Mouse (Mus musculus) stomach, embryonic 14.5 days (tissue): ENCODE results near the gene Naa10. TPM values are rescaled to one million over a fixed set of nuclear protein-coding genes. Genes with fewer than 3 reads are reported as not detected.

Experiments used
- ATAC-seq: fragments of 200-750 bp; cut with Nextera tagmentation; 2 replicates; pipeline ENCODE4 v1.8.0; 2017; ENCODE audit warnings: low read depth, moderate TSS enrichment; ENCODE audit not compliant: insufficient number of reproducible peaks, insufficient read depth, low FRiP score
- H3K27ac ChIP-seq: fragments of 300-500 bp; sonication (generic); 2 replicates; pipeline ENCODE4 v1.5.1; 2014; ENCODE audit warnings: mild to moderate bottlenecking, low read length, moderate library complexity, mixed read lengths
- H3K27me3 ChIP-seq: fragments of 300-500 bp; sonication (generic); 2 replicates; pipeline ENCODE4 v1.6.1; 2014; ENCODE audit warnings: low read length, control low read depth, mixed read lengths; ENCODE audit not compliant: control insufficient read depth, insufficient read depth
- H3K36me3 ChIP-seq: fragments of 300-500 bp; sonication (generic); 2 replicates; pipeline ENCODE4 v1.6.1; 2014; ENCODE audit warnings: mild to moderate bottlenecking, control low read depth, low read length, moderate library complexity, mixed read lengths; ENCODE audit not compliant: control insufficient read depth, insufficient read depth
- H3K4me1 ChIP-seq: fragments of 300-500 bp; sonication (generic); 2 replicates; pipeline ENCODE4 v1.6.1; 2014; ENCODE audit warnings: low read length, control low read depth, mixed read lengths; ENCODE audit not compliant: control insufficient read depth, insufficient read depth
- H3K4me2 ChIP-seq: fragments of 300-500 bp; sonication (generic); replicated peaks from 2 replicates; pipeline ENCODE4 v1.6.1; 2014; ENCODE audit warnings: low read depth, low read length, control low read depth
- H3K4me3 ChIP-seq: fragments of 300-500 bp; sonication (generic); 2 replicates; pipeline ENCODE4 v1.5.1; 2014; ENCODE audit warnings: low read depth, low read length, control low read depth
- H3K9ac ChIP-seq: fragments of 300-500 bp; sonication (generic); replicated peaks from 2 replicates; pipeline ENCODE4 v1.6.1; 2014; ENCODE audit warnings: low read depth, mild to moderate bottlenecking, control low read depth, low read length, moderate library complexity, mixed read lengths
- H3K9me3 ChIP-seq: fragments of 300-500 bp; sonication (generic); 2 replicates; pipeline ENCODE4 v1.6.1; 2016; ENCODE audit warnings: low read depth, low read length, control low read depth; ENCODE audit not compliant: control insufficient read depth
- WGBS: fragments of 180-500 bp; shearing (Covaris S2); extraction: QIAGEN DNeasy Blood & Tissue Kit; methylation state at CpG from one replicate; pipeline ENCODE4 v1.1.7; 2014; 5-methylcytosine and 5-hydroxymethylcytosine counted together
- polyA plus RNA-seq: library from polyadenylated mRNA; unstranded; fragments of >200 nt; fragmentation: Nextera tagmentation; extraction: Ambion mirVana; gene quantifications from 2 replicates; pipeline ENCODE4 v1.2.1, GENCODE M21; 2014

Gene Naa10
- polyA plus RNA-seq, 1 experiment from 2014 or later: 137 TPM

DNA sequence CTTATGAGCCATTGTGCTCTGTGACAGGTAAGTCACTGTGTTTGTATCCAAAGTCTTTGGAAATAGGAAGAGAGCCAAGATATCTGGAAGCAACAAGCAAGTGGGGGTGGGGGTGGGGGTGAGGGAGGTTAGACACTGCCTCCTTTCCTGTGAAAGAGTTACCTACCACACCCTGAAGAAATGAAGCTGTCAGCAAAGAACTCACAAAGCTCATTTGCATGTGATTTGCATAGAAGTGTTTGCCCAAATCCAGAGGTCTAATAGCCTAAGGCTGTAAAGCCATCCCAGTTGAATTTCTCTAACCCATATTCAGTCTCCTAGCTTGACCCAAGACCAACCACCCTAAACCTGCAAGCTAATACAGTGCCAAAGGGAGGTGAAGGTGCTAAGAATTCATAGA, 11.3 kb downstream of the Naa10 start:
- Histone ChIP-seq H3K36me3 (no peaks in the 10 kb centered on the region), H3K4me1 (no peaks in the 10 kb centered on the region), H3K4me3 (no peak overlapping the region), H3K4me2 (no peak overlapping the region), H3K9me3 (no peaks in the 10 kb centered on the region), H3K27me3 (no peaks in the 10 kb centered on the region), H3K9ac (no peak overlapping the region), H3K27ac (no peak overlapping the region)
- no peak for ATAC-seq

DNA sequence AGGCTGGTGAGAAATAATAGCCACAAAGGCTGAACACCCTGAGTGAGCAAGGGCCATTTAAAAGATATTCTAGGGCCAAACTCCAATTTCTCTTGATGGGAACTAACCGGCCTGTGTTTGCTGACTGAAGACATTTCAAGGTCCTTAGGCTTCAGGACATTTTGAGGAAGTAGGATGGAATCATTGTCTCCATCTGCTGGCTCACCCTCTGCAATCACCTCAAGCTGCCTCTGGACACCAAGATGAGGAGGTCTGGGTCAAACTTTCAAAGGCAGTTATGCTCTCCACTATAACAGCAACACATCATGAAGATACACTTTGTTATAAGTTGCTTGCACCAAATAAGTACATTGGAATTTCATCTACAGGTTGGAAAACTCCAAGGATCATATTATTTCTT, 11.7 kb downstream of the Naa10 start:
- WGBS: 75% methylated on average over 1 of the region's 1 CpGs
- Histone ChIP-seq H3K9ac (no peak overlapping the region), H3K4me3 (no peak overlapping the region), H3K4me1 (no peaks in the 10 kb centered on the region), H3K36me3 (no peaks in the 10 kb centered on the region), H3K27ac (no peak overlapping the region), H3K9me3 (no peaks in the 10 kb centered on the region), H3K27me3 (no peaks in the 10 kb centered on the region), H3K4me2 (no peak overlapping the region)
- no peak for ATAC-seq

DNA sequence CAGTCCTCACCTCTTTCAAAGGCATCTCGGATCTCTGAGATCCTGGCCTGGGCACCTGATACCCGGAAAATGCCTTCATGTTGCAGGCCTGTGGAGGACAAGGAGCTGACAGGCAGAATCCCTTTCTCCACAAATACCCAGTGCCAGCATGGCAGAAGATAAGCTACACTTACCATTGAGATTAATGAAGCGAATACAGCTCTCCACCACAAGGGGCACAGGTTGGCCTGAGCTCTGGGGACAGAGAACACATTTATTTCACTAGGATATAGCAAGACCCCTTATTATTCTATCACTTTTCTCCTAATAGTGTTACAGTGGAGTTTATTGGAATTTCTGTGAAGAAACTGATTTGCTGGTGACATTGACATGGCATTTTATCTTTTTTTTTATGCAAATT, 23.8 kb downstream of the Naa10 start:
- Histone ChIP-seq H3K4me2 (no peak overlapping the region), H3K9me3 (no peaks in the 10 kb centered on the region), H3K4me3 (no peak overlapping the region), H3K4me1 (no peaks in the 10 kb centered on the region), H3K27ac (no peak overlapping the region), H3K27me3 (no peaks in the 10 kb centered on the region), H3K9ac (no peak overlapping the region), H3K36me3 (no peaks in the 10 kb centered on the region)
- 73% methylated on average over 3 of the region's 3 CpGs for WGBS
- ATAC-seq: no peak

DNA sequence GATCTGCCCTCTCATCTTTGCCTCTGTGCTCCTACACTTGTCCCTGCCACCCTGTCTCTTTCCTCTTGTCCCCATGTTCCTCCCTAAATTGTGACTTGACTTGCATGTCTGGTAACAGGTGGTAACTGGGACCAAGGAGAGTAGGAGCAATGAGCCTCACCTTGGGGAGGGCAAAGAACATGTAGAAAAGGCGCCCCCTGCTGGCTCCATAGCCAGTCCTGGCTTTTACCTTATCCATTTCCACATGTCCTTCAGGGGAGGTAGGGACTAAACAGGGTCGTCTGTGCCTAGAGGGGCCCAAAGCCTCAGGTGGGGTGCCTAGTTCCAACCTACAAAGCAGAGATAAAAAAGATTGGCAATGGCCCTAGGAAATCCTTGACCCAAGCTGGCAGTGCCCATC, 26.0 kb downstream of the Naa10 start, which contains the start of gene L1cam:
Gene L1cam (minus strand): TSS at position 387 of the 400 bp plus-strand sequence.
- ATAC-seq: no peak
- no peak within 1 kb of the TSS for H3K27ac ChIP-seq
- H3K4me2 ChIP-seq: no peak within 1 kb of the TSS
- H3K4me1 ChIP-seq: no peaks in the 10 kb centered on the region
- no peaks in the 10 kb centered on the region for H3K9me3 ChIP-seq
- no peaks in the 10 kb centered on the region for H3K36me3 ChIP-seq
- H3K27me3 ChIP-seq: no peaks in the 10 kb centered on the region
- H3K9ac ChIP-seq: no peak within 1 kb of the TSS
- no peak within 1 kb of the TSS for H3K4me3 ChIP-seq
- 24% methylated on average over 2 of the region's 2 CpGs for WGBS

DNA sequence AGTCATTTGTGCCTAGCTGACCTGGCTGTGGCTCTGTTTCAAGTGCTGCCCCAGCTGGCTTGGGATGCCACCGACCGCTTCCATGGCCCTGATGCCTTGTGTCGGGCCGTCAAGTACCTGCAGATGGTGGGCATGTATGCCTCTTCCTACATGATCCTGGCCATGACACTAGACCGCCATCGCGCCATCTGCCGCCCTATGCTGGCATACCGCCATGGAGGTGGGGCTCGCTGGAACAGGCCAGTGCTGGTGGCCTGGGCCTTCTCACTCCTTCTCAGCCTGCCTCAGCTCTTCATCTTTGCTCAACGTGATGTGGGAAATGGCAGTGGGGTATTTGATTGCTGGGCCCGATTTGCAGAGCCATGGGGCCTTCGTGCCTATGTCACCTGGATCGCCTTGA, 28.9 kb downstream of the Naa10 start:
- H3K4me2 ChIP-seq: no peak overlapping the region
- ATAC-seq: no peak
- H3K9me3 ChIP-seq: no peaks in the 10 kb centered on the region
- H3K9ac ChIP-seq: no peak overlapping the region
- 93% methylated on average over 14 of the region's 14 CpGs for WGBS
- H3K4me1 ChIP-seq: no peaks in the 10 kb centered on the region
- no peaks in the 10 kb centered on the region for H3K36me3 ChIP-seq
- H3K27me3 ChIP-seq: no peaks in the 10 kb centered on the region
- no peak overlapping the region for H3K27ac ChIP-seq
- no peak overlapping the region for H3K4me3 ChIP-seq

DNA sequence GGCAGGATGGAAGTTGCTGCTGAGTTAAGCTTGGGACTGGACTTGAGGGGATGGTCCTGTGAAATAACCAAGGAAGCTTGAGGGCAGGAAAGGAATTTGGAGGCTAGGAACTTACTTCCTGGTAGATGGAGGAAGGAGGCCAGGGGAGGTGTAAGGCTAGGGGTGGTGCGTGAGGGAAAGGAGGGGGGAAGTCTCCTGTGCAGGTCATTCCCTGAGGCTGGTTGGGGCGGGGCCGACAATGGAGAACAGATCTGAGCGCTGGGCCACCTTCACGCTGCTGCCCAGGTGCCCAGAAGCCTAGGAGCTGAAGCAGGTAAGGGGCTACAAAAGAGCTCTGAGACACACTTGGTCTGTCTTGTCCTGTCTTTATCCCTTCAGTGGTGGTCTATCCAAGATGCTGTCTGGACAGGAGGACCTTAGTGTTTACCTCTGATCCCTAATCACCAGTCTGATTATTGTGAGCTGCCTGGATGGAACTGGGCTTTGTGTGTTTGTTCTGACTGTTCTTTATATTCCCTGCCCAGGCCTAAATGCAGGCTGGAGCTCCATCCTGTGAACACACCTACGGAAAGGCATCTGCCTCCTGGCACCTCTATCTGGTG, 30.1 kb downstream of the Naa10 start, which contains the start of gene Avpr2:
Gene Avpr2 (plus strand): TSS at position 552 of the 602 bp plus-strand sequence.
- Histone ChIP-seq H3K4me3 (no peak within 1 kb of the TSS), H3K27me3 (no peaks in the 10 kb centered on the region), H3K4me2 (no peak within 1 kb of the TSS), H3K27ac (no peak within 1 kb of the TSS), H3K4me1 (no peaks in the 10 kb centered on the region), H3K9me3 (no peaks in the 10 kb centered on the region), H3K36me3 (no peaks in the 10 kb centered on the region), H3K9ac (no peak within 1 kb of the TSS)
- 0 out of 2 replicates have a peak, but pooled peaks have one; percentile 49 for ATAC-seq
- 58% methylated on average over 6 of the region's 6 CpGs for WGBS

DNA sequence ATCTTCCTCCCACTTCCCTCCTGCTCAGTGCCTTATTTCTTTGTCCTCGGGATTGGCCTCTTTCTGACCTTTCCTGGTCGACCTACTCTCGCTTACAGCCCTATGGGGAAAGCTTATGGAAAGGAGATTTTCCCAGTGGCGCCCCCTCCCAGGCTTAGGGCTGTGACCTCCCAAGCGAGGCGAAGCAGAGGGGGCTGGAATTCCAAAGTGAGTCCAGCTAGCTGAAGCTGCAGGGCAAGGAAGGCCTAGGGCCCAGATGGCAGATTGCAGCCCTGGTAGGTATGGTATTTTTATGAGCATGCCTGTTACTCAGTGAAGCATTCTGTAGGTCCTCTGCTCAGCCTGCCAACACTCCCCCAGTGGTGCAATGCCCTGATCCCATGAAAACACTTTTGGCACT, 40.3 kb downstream of the Naa10 start:
- no peaks in the 10 kb centered on the region for H3K36me3 ChIP-seq
- H3K4me2 ChIP-seq: no peak overlapping the region; the same call in 1 of the 2 replicates
- ATAC-seq: no peak
- H3K27me3 ChIP-seq: no peaks in the 10 kb centered on the region
- no peaks in the 10 kb centered on the region for H3K9me3 ChIP-seq
- H3K9ac ChIP-seq: no peak overlapping the region
- no peak overlapping the region for H3K4me3 ChIP-seq
- 23% methylated on average over 6 of the region's 6 CpGs for WGBS
- no peaks in the 10 kb centered on the region for H3K4me1 ChIP-seq
- H3K27ac ChIP-seq: no peak overlapping the region

DNA sequence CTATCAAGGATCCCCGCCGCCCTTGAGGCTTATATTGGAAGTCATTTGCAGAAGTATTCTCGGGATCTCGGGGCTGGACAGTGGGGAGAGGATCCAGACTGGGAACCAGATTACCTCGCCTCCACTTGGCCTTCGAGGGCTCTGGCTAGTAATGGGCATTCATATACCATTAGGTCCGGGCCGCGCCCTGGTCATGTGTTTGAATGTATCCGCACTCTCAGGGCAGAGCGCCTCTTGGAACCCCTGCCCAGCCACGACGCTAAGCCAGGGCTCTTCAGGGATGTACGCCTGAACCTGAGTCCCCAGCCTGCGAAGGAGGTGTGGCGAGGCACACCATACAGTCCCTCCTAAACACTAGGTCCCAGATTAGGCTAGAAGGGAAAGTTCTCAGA, 40.7 kb downstream of the Naa10 start:
- no peak overlapping the region for H3K9ac ChIP-seq
- H3K36me3 ChIP-seq: no peaks in the 10 kb centered on the region
- no peak for ATAC-seq
- no peak overlapping the region for H3K27ac ChIP-seq
- H3K4me1 ChIP-seq: no peaks in the 10 kb centered on the region
- H3K4me3 ChIP-seq: peak overlapping the region; percentile 31
- H3K27me3 ChIP-seq: no peaks in the 10 kb centered on the region
- WGBS: 16% methylated on average over 16 of the region's 16 CpGs
- no peaks in the 10 kb centered on the region for H3K9me3 ChIP-seq
- peak overlapping the region; percentile 60 for H3K4me2 ChIP-seq
